Mouse (Mus musculus) left cerebral cortex, adult 8-10 months (tissue): Measurements from ENCODE around the gene Xpo5. TPM values are rescaled to one million over a fixed set of nuclear protein-coding genes. Genes with fewer than 3 reads are reported as not detected.

Source experiments
- DNase-seq, 2 experiments: peaks; one replicate each; pipeline ENCODE4 v3.0.0; 2022; ENCODE audit warnings: low spot score in 2 of 2
- microRNA-seq, 2 experiments: library from miRNA; unstranded; fragments of <30 nt; microRNA quantifications; one replicate each; pipeline ENCODE4 v1.2.0; 2022
- total RNA-seq, 4 experiments: library from RNA; stranded (reverse); gene quantifications; 2 replicates each; pipeline ENCODE4 v1.2.4; 2022

Xpo5 gene
- total RNA-seq, 4 experiments from 2014 or later, result 38.3 to 42.7 (median 41.8) TPM

DNA sequence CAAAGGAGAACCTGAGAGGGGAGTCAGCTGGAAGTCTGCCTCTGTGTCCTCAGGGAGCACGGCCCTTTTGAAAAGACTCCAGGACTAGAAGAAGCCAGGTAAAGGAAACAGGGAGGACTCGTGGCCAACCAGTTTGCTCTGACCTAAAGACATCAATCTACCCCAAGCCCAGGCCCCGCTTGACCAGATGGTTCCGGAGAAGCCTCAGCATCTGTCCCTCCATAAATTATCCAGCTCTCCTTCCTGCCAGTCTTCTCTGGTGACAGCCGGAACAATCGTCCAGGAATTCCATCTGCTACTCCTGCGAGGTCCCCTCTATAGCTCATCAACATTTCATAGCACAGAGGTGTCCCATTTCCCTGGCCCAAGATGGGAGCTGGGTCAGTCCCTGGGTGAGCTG, 82.1 kb downstream of the Xpo5 start:
- DNase-seq, result no peak

GRCm38 (mm10) chr17:46285407-46285806, 82.8 kb downstream of the Xpo5 start:
- DNase-seq, result no peak

DNA sequence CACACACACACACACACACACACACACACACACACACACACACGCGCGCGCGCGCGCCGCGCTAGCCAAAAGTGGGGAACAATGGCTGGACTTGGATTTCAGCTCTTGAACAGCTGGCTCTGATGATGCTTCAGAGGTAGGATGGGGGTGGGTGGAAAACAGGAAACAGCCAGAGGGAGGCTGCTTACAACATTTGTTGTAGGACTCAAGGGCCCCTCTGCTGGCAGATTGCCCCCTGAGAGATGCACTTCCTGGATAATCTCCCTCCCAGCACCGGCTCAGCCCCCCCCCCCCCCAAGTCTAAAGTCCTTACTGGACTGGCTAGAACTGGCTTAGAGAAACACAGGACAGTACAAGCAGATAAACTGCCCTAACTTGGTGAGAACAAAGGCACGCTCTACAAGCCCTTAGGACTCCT, 85.1 kb downstream of the Xpo5 start:
- no peak for DNase-seq

Small RNAs within 50 kb of the gene (microRNA-seq; reads per million reads assigned to microRNA genes)
- gene Mir693, result 0 to 0.88 reads per million in 2 experiments

Other genes starting within 250 kb of the Xpo5 start
- gene Vegfa, start 170.4 kb upstream of the Xpo5 start, total RNA-seq, result 10 to 100 TPM; 77.1 to 81.3 (median 79.9) TPM
- 10 to 100 TPM; 85.2 to 92.1 (median 89.0) TPM for gene Mrps18a, start 91.8 kb upstream of the Xpo5 start, total RNA-seq
- gene Rsph9, start 58.6 kb upstream of the Xpo5 start, total RNA-seq, result 10 to 100 TPM; 17.8 to 21.3 (median 19.5) TPM
- 10 to 100 TPM; 13.0 to 15.8 (median 14.3) TPM for gene Mad2l1bp, start 49.2 kb upstream of the Xpo5 start, total RNA-seq
- gene Gtpbp2, start 41.8 kb upstream of the Xpo5 start, total RNA-seq, result 100 to 1,000 TPM in 3 of 4 experiments, 10 to 100 TPM in 1; 93.8 to 107 (median 103) TPM
- gene Polh, start 137 bp upstream of the Xpo5 start, total RNA-seq, result 1 to 10 TPM; 5.3 to 7.8 (median 6.8) TPM
- 10 to 100 TPM; 35.4 to 42.3 (median 40.2) TPM for gene Polr1c, start 45.3 kb downstream of the Xpo5 start, total RNA-seq
- 10 to 100 TPM; 72.8 to 90.6 (median 79.7) TPM for gene Yipf3, start 45.3 kb downstream of the Xpo5 start, total RNA-seq
- 10 to 100 TPM; 50.2 to 55.0 (median 53.3) TPM for gene Lrrc73, start 50.7 kb downstream of the Xpo5 start, total RNA-seq
- 10 to 100 TPM; 37.5 to 43.9 (median 42.3) TPM for gene Tjap1, start 80.2 kb downstream of the Xpo5 start, total RNA-seq
- 10 to 100 TPM; 43.9 to 52.8 (median 50.2) TPM for gene Dlk2, start 94.6 kb downstream of the Xpo5 start, total RNA-seq
- gene Abcc10, start 125.6 kb downstream of the Xpo5 start, total RNA-seq, result 10 to 100 TPM in 2 of 4 experiments, 1 to 10 TPM in 2; 8.8 to 12.0 (median 10.4) TPM
- gene Zfp318, start 180.9 kb downstream of the Xpo5 start, total RNA-seq, result 10 to 100 TPM; 56.7 to 67.4 (median 63.1) TPM
- gene Crip3, start 226.1 kb downstream of the Xpo5 start, total RNA-seq, result 1 to 10 TPM; 2.0 to 3.0 (median 2.5) TPM
- under 1 TPM; 0.53 to 0.78 (median 0.66) TPM for gene Slc22a7, start 235.7 kb downstream of the Xpo5 start, total RNA-seq